Mouse (Mus musculus) embryo, embryonic 11.5 days (tissue): ENCODE measurements at regions not wholly inside any gene's neighbourhood (a gene's known extent, or its start where the extent isn't known, plus 50 kb on each side); places are given as distances from the start of the nearest gene placed in this dataset.
A peak's percentile ranks its signal among the peaks of the same experiment; 100 is the strongest.

ENCODE experiments used
- DNase-seq: peaks from one replicate; pipeline ENCODE4 v3.0.0-alpha.2; 2012; ENCODE audit warnings: low read depth, low spot score

- DNase-seq = no peak
Measured at GRCm38 (mm10) chrX:96876239-96876638, 163.0 kb downstream of the Gpr165 start.

- peak; percentile 7 for DNase-seq
Measured at GRCm38 (mm10) chrX:96878721-96879120, 165.5 kb downstream of the Gpr165 start.

GRCm38 (mm10) chrX:96879154-96879553 is 165.9 kb downstream of the Gpr165 start:
- no peak for DNase-seq

GRCm38 (mm10) chrX:96900636-96901035 is 171.8 kb upstream of the Pgr15l start:
- DNase-seq = peak; percentile 2
